Mouse (Mus musculus) gastrocnemius, postnatal 10 days (tissue): ENCODE measurements around the gene Foxred1. TPM values are rescaled to one million over a fixed set of nuclear protein-coding genes. Genes with fewer than 3 reads are reported as not detected.

Source experiments
- DNase-seq: peaks from one replicate; pipeline ENCODE4 v3.0.0; 2021; ENCODE audit warnings: mixed read lengths
- long read RNA-seq, 2 experiments: library from polyadenylated mRNA; stranded (forward); transcript quantifications; one replicate each; pipeline ENCODE4 v2.0.0; 2021
- total RNA-seq, 2 experiments: library from RNA; stranded (reverse); gene quantifications; 2 replicates each; pipeline ENCODE4 v1.2.3; 2021

Foxred1 gene
- total RNA-seq = 10 to 100 TPM; 34.8 to 41.1 TPM
- long read RNA-seq, experiment 1, transcript Foxred1-202 (11 exons, 2,289 nt) = major isoform, 38 of 65 reads
- long read RNA-seq, experiment 1, partial matches to known transcripts = 7 of 65 reads
- long read RNA-seq, experiment 1, other reads (novel, unspliced or antisense) = 20 of 65 reads
- long read RNA-seq, experiment 2, transcript Foxred1-202 (11 exons, 2,289 nt) = major isoform, 48 of 62 reads
- long read RNA-seq, experiment 2, partial matches to known transcripts = 3 of 62 reads
- long read RNA-seq, experiment 2, other reads (novel, unspliced or antisense) = 11 of 62 reads

- DNase-seq = peak; percentile 98
Observed at GRCm38 (mm10) chr9:35210542-35211474, at the start of gene Foxred1. Gene Foxred1, minus strand, starts transcription at chr9:35211055.

GRCm38 (mm10) chr9:35257365-35257764 is 46.5 kb upstream of the Foxred1 start:
- DNase-seq = no peak

GRCm38 (mm10) chr9:35249476-35249875 is 38.6 kb upstream of the Foxred1 start:
- no peak for DNase-seq

- DNase-seq = no peak
Observed at GRCm38 (mm10) chr9:35247405-35247804, 36.5 kb upstream of the Foxred1 start.

- no peak for DNase-seq
Observed at GRCm38 (mm10) chr9:35239734-35240133, 28.9 kb upstream of the Foxred1 start.

GRCm38 (mm10) chr9:35238915-35239571 is 28.2 kb upstream of the Foxred1 start:
- DNase-seq = no peak

- no peak for DNase-seq
Observed at GRCm38 (mm10) chr9:35238371-35238770, 27.5 kb upstream of the Foxred1 start.

- no peak for DNase-seq
Observed at GRCm38 (mm10) chr9:35235996-35236395, 25.1 kb upstream of the Foxred1 start.

GRCm38 (mm10) chr9:35228671-35229070 is 17.8 kb upstream of the Foxred1 start:
- DNase-seq = no peak

GRCm38 (mm10) chr9:35223466-35223865 is 12.6 kb upstream of the Foxred1 start:
- no peak for DNase-seq

GRCm38 (mm10) chr9:35217963-35218362 is 7.1 kb upstream of the Foxred1 start:
- no peak for DNase-seq

GRCm38 (mm10) chr9:35211573-35212511 is 987 bp upstream of the Foxred1 start:
- peak; percentile 34 for DNase-seq

GRCm38 (mm10) chr9:35204421-35204820 is 6.4 kb downstream of the Foxred1 start:
- peak; percentile 57 for DNase-seq

- no peak for DNase-seq
Observed at GRCm38 (mm10) chr9:35203536-35203935, 7.3 kb downstream of the Foxred1 start.

GRCm38 (mm10) chr9:35200529-35201060 is 10.3 kb downstream of the Foxred1 start:
- no peak for DNase-seq

- DNase-seq = peak; percentile 97
Observed at GRCm38 (mm10) chr9:35199772-35200471, 10.9 kb downstream of the Foxred1 start, which contains the start of the genes Srpr and Tirap. Gene Srpr, plus strand, starts transcription at chr9:35200175. Gene Tirap, minus strand, starts transcription at chr9:35200291.

GRCm38 (mm10) chr9:35198945-35199771 is 11.7 kb downstream of the Foxred1 start:
- no peak for DNase-seq

GRCm38 (mm10) chr9:35198351-35198750 is 12.5 kb downstream of the Foxred1 start:
- no peak for DNase-seq

- no peak for DNase-seq
Observed at GRCm38 (mm10) chr9:35197625-35198024, 13.2 kb downstream of the Foxred1 start.
